Mouse (Mus musculus): ENCODE results near the gene Gsg1l2. TPM values are rescaled to one million over a fixed set of nuclear protein-coding genes. Genes with fewer than 3 reads are reported as not detected.

The Gsg1l2 gene
- polyA plus RNA-seq, 1 experiment from 2014 or later, result not detected

DNA sequence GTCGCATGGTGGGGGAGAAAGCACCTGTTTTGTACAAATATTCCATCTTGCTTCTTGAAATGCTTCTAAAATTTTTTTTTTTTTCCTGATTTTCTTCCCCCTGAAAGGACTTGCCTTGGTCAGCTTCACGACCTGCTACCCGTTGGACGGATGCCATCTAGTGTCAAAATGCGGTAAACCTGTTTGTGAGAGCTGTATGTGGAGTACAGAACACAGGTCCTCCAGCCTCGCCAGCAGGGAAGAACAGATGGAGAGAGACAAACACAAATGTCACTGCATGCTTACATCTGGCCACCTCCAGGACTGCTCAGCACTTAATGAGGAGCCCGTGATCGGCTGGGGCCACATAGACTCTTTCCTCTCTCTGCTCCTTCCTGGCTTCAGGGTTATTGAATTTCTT, 1.8 kb upstream of the Gsg1l2 start:
- peak; percentile 40 for DNase-seq (ENCODE audit: low spot score)
- H3K36me3 ChIP-seq, result no peaks in the 10 kb centered on the region
- no peak overlapping the region for H3K27ac ChIP-seq (replicated peaks)
- no peak overlapping the region for H3K4me3 ChIP-seq
- no peaks in the 10 kb centered on the region for H3K4me1 ChIP-seq
- no peaks in the 10 kb centered on the region for H3K27me3 ChIP-seq (ENCODE audit: low read depth, poor library complexity, severe bottlenecking)
- no peaks in the 10 kb centered on the region for H3K9me3 ChIP-seq (replicated peaks)
- WGBS, result 37% methylated on average over 8 of the region's 8 CpGs

DNA sequence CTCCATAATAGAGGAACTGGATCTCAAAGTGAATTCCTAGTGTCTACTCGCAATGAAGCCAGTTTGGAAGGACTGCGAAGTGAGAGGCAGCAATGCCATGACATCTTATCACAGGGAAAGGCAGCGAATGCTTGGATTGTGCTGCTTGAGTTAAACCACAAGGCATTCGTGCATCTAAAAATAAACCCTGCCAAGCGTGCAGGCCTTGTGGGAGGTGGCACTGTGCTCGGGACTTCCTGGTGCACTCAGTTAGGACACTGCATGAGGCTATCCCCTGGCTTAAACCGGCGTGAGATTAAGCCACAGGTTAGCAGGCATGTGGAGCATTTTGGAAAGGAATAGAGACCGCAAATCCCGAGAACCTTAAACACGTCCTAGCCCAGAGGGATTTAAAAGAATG, 15.8 kb downstream of the Gsg1l2 start:
- Histone ChIP-seq H3K4me1 (no peaks in the 10 kb centered on the region), H3K4me3 (no peak overlapping the region), H3K27me3 (ENCODE audit: low read depth, poor library complexity, severe bottlenecking) (no peaks in the 10 kb centered on the region), H3K27ac (replicated peaks) (no peak overlapping the region), H3K36me3 (no peaks in the 10 kb centered on the region), H3K9me3 (replicated peaks) (no peaks in the 10 kb centered on the region)
- WGBS, result 86% methylated on average over 11 of the region's 11 CpGs
- DNase-seq (ENCODE audit: low spot score), result no peak

DNA sequence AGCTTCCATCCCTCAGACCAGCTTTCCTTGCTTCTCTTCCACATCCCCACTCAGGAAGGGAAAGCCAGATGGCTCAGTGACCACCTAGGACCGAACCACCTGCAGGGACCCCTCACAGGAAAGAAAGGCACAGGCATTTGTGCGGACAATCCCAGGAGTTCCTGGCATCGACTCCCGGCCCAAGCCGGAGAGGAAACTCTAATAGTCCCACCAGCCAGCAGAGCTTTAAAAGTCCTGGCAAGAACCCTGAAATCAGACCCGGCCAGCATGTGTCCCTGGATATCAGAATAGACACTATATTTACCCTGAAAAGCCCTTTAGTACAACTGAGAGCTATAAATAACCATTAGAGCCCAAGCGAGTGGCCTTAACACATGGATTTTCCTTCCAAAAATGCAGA, 23.5 kb downstream of the Gsg1l2 start, which contains the start of gene Dhrs7c:
TSS of gene Dhrs7c (plus strand) at position 257 of the 400 bp plus-strand sequence.
- Histone ChIP-seq H3K27me3 (ENCODE audit: low read depth, poor library complexity, severe bottlenecking) (no peaks in the 10 kb centered on the region), H3K4me1 (no peaks in the 10 kb centered on the region), H3K4me3 (no peak within 1 kb of the TSS), H3K27ac (replicated peaks) (no peak within 1 kb of the TSS), H3K36me3 (no peaks in the 10 kb centered on the region), H3K9me3 (replicated peaks) (no peaks in the 10 kb centered on the region)
- no peak for DNase-seq (ENCODE audit: low spot score)
- WGBS, result 88% methylated on average over 7 of the region's 7 CpGs

DNA sequence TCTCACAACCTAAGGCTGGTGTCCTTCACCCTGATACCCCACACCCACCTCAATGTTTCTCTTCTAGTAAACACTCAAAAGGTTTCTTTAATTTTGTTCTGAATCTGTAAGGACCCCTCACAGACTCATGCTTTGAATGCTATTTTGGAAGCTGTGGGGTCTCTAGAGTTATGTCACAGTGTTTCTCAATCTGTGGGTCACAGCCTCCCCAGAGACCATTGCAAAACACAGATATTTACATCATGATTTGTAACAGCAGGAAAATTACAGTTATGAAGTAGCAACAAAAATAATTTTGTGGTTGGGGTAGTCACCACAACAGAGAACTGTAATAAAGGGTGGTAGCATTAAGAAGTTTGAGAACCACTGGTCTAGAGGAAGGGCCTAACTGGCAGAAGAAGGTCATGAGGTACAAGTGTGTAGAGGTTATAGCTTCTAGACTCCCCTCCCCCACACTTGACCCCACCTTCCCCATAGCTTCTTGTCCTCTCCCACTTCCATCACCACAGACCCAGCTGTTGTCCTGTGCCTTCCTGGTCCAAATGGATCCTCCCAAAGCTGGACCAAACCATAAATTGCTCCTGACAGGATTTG, 25.8 kb downstream of the Gsg1l2 start:
- Histone ChIP-seq H3K27ac (replicated peaks) (no peak overlapping the region), H3K27me3 (ENCODE audit: low read depth, poor library complexity, severe bottlenecking) (no peaks in the 10 kb centered on the region)
- no peak for DNase-seq (ENCODE audit: low spot score)

DNA sequence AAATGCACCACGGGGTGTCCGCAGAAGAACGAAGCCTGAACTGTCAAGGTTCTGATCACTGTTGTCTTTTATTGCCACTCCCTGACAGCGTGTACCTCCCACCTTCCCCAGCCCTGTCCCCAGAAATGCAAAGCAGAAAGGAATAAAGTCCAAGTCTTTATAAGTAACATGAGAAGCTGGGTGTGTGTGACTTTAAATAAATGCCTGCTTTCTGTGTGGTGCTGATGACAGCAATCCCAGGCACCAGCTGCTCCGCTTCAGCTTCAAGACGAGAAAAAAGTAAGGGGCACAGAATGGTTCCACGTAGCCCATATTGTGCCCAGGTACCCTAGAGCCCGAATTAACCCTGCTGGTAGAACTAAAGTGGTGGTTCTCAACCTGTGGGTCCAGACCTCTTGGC, 26.8 kb downstream of the Gsg1l2 start:
- Histone ChIP-seq H3K27me3 (ENCODE audit: low read depth, poor library complexity, severe bottlenecking) (no peaks in the 10 kb centered on the region), H3K27ac (replicated peaks) (no peak overlapping the region), H3K4me1 (no peaks in the 10 kb centered on the region), H3K36me3 (no peaks in the 10 kb centered on the region), H3K4me3 (no peak overlapping the region), H3K9me3 (replicated peaks) (no peaks in the 10 kb centered on the region)
- 89% methylated on average over 8 of the region's 8 CpGs for WGBS
- DNase-seq (ENCODE audit: low spot score), result no peak

More for the DNA sequence above, 25.8 kb downstream of the Gsg1l2 start:
- no peak overlapping the region for H3K4me3 ChIP-seq
- H3K36me3 ChIP-seq, result no peaks in the 10 kb centered on the region
- H3K9me3 ChIP-seq (replicated peaks), result no peaks in the 10 kb centered on the region
- H3K4me1 ChIP-seq, result no peaks in the 10 kb centered on the region

DNA sequence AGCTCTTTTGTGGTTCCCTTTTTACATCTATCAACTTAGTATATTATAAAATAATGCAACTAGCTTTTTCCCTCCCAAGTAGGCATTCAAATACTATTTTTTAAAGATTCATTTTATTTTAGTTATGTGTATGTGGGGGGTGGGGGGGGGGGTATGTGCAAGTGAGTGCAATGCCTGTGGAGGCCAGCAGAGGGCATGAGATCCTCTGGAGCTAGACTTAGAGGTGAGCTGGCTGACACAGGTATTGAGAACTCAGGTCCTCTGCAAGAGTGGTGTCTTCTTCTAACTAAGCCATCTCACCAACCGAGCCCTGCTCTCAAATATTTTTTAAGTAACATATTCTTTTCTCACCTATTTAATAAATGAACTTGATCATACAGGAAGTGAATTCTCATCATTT, 31.1 kb downstream of the Gsg1l2 start:
- 75% methylated on average over 1 of the region's 1 CpGs for WGBS
- Histone ChIP-seq H3K4me1 (no peaks in the 10 kb centered on the region), H3K27ac (replicated peaks) (no peak overlapping the region), H3K36me3 (no peaks in the 10 kb centered on the region), H3K27me3 (ENCODE audit: low read depth, poor library complexity, severe bottlenecking) (no peaks in the 10 kb centered on the region), H3K4me3 (no peak overlapping the region), H3K9me3 (replicated peaks) (no peaks in the 10 kb centered on the region)
- DNase-seq (ENCODE audit: low spot score), result no peak

DNA sequence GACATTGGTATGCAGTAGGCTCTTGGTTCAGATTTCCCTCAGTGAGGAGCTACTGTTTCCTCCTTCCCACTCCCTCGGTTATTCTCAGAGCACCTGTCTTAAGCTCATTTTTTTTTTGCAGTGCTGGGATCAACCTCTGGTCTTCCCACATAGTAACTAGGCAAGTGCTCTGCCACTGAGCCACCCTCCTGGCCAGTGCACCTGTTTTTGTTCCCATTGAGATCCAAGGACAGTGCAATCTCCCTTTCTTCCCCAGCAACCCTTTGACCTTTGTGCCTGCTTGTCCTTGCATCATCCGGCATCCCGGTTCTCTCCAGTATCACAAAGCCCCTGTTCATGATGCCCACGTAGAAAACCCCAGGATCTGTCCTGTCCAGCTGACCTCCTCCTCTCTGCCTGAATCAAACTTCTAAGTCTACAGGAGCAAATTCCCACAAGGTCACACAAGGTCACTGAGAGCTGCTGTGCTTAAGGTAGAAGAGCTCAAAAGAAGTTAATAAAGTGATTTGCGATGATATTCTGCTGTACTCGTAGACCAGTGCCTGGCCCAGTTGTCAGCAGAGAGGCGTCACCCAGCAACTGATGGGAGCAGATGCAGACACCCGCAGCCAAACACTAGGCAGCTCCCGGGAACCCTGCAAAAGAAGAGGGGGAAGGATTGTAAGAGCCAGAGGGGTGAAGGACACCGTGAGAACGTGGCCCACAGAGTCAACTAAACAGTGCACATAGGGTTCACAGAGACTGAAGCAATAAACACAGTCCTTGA, 32.6 kb downstream of the Gsg1l2 start:
- Histone ChIP-seq H3K4me1 (no peaks in the 10 kb centered on the region), H3K4me3 (no peak overlapping the region), H3K9me3 (replicated peaks) (no peaks in the 10 kb centered on the region), H3K36me3 (no peaks in the 10 kb centered on the region), H3K27ac (replicated peaks) (no peak overlapping the region), H3K27me3 (ENCODE audit: low read depth, poor library complexity, severe bottlenecking) (no peaks in the 10 kb centered on the region)
- 88% methylated on average over 11 of the region's 11 CpGs for WGBS
- DNase-seq (ENCODE audit: low spot score), result no peak

DNA sequence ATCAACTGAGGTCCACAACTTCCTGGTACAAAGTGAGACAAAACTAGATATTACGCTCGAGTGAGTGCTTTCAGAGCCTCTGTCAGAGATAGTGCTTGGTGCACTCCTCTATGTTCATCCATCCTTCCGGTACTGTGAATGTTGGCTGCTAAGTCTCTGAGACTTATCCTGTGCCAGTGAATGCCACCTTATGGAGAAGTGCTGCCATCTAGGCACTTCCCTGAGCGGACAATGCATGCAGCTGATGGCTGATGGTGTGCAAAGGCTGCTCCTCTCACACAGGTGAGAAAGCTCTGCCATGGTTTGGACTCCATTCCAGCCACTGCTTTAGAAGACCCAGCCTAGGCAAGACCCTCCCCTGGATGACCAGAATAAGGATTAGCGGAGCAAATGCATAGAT, 33.6 kb downstream of the Gsg1l2 start:
- Histone ChIP-seq H3K9me3 (replicated peaks) (no peaks in the 10 kb centered on the region), H3K36me3 (no peaks in the 10 kb centered on the region), H3K4me1 (no peaks in the 10 kb centered on the region), H3K27ac (replicated peaks) (no peak overlapping the region), H3K4me3 (no peak overlapping the region), H3K27me3 (ENCODE audit: low read depth, poor library complexity, severe bottlenecking) (no peaks in the 10 kb centered on the region)
- no peak for DNase-seq (ENCODE audit: low spot score)
- WGBS, result 85% methylated on average over 5 of the region's 5 CpGs

DNA sequence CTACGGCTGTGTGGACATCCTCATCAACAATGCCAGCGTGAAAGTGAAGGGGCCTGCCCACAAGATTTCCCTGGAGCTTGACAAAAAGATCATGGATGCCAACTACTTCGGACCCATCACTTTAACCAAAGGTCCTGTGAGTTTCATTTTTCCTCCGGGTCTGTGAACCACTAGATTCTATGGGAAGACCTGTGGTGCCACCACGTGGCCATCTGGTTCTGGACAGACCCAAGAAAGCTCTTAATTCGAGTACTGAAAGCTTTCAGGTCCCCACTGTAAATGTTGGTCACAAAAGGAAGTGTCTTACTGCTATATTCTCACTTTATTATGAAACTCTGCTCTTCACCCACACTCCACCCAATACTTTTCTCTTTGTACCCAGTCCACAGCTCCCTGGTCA, 37.1 kb downstream of the Gsg1l2 start:
- no peak for DNase-seq (ENCODE audit: low spot score)
- H3K4me3 ChIP-seq, result no peak overlapping the region
- H3K27ac ChIP-seq (replicated peaks), result no peak overlapping the region
- no peaks in the 10 kb centered on the region for H3K36me3 ChIP-seq
- H3K27me3 ChIP-seq (ENCODE audit: low read depth, poor library complexity, severe bottlenecking), result no peaks in the 10 kb centered on the region
- 77% methylated on average over 6 of the region's 6 CpGs for WGBS
- H3K4me1 ChIP-seq, result no peaks in the 10 kb centered on the region
- H3K9me3 ChIP-seq (replicated peaks), result no peaks in the 10 kb centered on the region

DNA sequence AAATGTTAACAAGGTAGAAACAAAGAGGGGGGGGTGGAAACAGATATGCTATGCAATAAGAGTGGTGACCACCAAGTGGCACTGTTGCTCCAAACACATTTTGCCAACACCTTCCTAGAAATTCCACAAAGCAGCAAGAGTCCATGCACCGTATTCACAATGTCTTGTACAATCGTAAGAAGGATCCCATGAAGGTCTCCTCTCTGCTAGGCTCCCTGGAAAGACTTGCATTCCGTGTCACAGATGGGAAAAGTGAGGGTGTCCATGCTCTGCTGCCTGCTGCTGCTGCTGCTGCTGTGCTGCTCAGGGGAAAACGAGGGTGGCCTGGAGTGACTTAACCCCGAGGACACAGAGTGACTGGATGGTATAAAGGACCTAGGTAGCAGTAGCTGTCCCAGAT, 45.2 kb downstream of the Gsg1l2 start:
- Histone ChIP-seq H3K4me3 (peak overlapping the region; percentile 29; the same call in 1 of the 2 replicates), H3K9me3 (replicated peaks) (no peaks in the 10 kb centered on the region), H3K36me3 (no peaks in the 10 kb centered on the region), H3K27ac (replicated peaks) (peak overlapping the region; percentile 64; the same call in 1 of the 2 replicates), H3K4me1 (peaks cover 7% of the 10 kb centered on the region), H3K27me3 (ENCODE audit: low read depth, poor library complexity, severe bottlenecking) (no peaks in the 10 kb centered on the region; the same call in 1 of the 2 replicates)
- DNase-seq (ENCODE audit: low spot score), result peak; percentile 43
- 26% methylated on average over 5 of the region's 5 CpGs for WGBS

DNA sequence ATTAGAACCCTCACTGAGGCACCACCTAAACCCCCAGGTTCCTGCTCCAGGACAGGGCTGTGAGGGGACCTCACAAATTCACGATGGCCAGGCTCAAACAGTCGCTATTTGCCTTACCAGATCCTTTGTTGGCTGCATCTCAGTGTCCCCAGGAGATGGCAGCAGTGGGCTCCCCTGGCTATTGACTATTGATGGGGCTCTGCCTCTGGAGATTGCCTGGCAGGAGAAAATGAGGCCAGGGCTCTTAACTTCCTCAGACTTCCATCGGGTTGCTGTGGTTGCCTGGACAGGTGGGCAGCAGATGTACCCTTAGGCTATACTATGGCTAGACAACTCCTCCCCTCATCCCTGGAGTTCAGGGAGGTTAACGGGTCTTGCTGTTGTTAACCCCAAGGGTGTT, 45.8 kb downstream of the Gsg1l2 start:
- DNase-seq (ENCODE audit: low spot score), result peak; percentile 59
- Histone ChIP-seq H3K27me3 (ENCODE audit: low read depth, poor library complexity, severe bottlenecking) (no peaks in the 10 kb centered on the region; the same call in 1 of the 2 replicates), H3K4me1 (peaks cover 7% of the 10 kb centered on the region), H3K9me3 (replicated peaks) (no peaks in the 10 kb centered on the region), H3K27ac (replicated peaks) (no peak overlapping the region; the same call in 1 of the 2 replicates), H3K4me3 (no peak overlapping the region), H3K36me3 (no peaks in the 10 kb centered on the region)
- 34% methylated on average over 4 of the region's 4 CpGs for WGBS

DNA sequence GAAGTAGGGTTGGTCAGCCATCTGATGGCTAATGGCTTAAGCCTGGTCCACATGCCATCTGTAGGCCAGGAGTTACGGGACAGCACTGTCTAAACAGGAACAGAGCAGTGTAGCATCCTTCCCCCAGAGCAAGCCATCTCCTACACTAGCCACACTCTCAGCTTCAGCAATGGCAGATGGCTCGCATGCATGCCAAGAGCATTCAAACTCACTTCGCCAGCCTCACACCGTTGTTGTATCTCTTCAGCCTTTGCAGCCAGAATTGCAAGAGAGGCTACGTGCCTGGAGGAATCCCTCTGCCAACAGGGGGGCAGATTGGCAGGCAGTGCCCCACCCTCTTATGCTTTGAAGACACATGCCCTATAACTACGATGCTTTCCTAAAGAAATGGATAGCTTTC, 47.2 kb downstream of the Gsg1l2 start:
- Histone ChIP-seq H3K4me3 (no peak overlapping the region), H3K9me3 (replicated peaks) (no peaks in the 10 kb centered on the region), H3K4me1 (peaks cover 7% of the 10 kb centered on the region), H3K36me3 (no peaks in the 10 kb centered on the region), H3K27ac (replicated peaks) (no peak overlapping the region), H3K27me3 (ENCODE audit: low read depth, poor library complexity, severe bottlenecking) (no peaks in the 10 kb centered on the region; the same call in 1 of the 2 replicates)
- WGBS, result 93% methylated on average over 6 of the region's 6 CpGs
- no peak for DNase-seq (ENCODE audit: low spot score)

DNA sequence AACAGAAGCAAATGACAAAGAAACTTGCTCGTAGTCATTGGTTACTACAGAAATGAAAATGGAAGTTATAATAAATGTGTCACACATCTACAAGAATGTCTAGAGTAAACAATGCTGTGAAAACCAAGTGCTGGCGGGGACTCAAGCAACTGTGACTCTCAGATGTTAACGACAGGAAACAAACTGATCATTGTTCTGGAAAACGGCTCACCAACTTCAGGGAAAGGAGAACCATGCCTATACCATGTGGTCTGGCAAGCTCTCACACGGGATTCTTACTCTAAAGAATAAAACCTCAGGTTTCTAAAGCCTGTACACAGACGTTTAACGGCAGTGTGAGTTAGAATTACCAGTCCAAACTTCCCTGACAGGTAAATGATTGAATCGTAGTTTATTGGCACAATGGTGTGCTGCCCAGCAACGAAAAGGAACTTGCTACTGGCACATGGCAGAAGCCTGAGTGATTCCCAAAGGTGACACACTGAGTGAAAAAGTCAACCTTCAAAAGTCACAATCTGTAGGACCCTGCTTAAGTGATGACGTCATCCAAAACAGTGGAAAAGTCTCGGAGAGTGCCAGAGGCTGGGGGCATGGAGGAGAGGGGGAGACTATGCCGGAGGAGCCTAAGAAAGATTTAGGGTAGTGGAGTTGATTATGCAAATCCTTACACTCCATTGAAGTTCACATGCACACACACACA, 54.1 kb downstream of the Gsg1l2 start:
- Histone ChIP-seq H3K4me1 (no peaks in the 10 kb centered on the region), H3K27ac (replicated peaks) (no peak overlapping the region), H3K27me3 (ENCODE audit: low read depth, poor library complexity, severe bottlenecking) (no peaks in the 10 kb centered on the region), H3K36me3 (no peaks in the 10 kb centered on the region), H3K9me3 (replicated peaks) (no peaks in the 10 kb centered on the region), H3K4me3 (no peak overlapping the region)
- no peak for DNase-seq (ENCODE audit: low spot score)
- WGBS, result 70% methylated on average over 12 of the region's 12 CpGs
